Mouse (Mus musculus) liver, postnatal 0 days (tissue): ENCODE data around the gene Gm20388.

Experiments
- CTCF ChIP-seq: sonication (generic); IDR thresholded peaks from 2 replicates; pipeline ENCODE4 v1.5.1; 2016; ENCODE audit warnings: antibody characterized with exemption, low read depth
- EP300 ChIP-seq: IDR thresholded peaks from 2 replicates; pipeline ENCODE4 v1.6.1; 2016; ENCODE audit warnings: antibody characterized with exemption, low read depth, mild to moderate bottlenecking

GRCm38 (mm10) chr8:123625717-123626116 lies 3715.1 kb downstream of the Gm20388 start:
- TF ChIP-seq CTCF (no peak), EP300 (no peak)
